7 mouse cellular contexts compared by ENCODE assay signal in the genomic region with DNA sequence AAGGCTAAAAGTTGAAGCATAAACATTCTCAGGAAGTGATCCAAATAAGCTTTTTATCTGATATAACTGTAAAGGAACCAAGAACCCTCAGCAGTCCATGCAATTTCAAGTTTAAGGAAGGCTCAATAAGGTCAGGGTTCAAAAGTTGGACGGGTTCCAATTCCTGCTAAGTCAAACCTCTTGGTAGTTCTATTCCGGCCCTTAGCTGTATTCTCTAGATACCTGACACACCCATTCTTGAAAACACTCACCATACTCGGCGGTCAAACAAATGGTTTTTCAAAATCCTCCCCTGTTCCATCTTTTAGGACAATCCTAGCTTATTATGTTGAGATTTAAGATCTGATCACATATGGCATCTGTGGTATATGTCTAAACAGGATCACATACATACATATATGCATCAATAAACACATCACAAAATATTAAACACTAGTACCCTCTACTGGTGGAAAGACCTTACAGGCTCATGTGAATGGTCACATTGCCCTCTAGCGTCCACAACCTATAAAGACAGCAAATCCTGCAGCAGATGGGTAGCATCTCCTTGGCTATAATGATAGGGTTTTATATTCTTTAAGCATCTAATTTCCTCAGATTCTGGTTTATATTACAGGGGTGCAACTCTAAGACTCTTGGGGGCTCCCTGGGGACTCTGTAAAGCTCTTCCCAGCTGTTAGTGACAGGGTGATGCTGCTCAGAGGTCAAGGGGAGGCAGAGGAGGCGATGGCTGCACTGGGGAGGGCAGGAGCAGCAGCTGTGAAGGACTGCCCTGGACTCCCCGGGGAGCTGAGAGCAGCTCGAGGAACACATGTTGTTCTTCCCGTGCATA. TPM values are rescaled to one million over a fixed set of nuclear protein-coding genes. Genes with fewer than 3 reads are reported as not detected.
DNase-seq lines count a peak whose midpoint lies in the region; ATAC-seq and TF ChIP-seq lines count a peak whose summit lies in the region.

No protein-coding gene starts in this region.

- no peaks in the 10 kb centered on the region for H3K4me1 ChIP-seq in intestine, postnatal 0 days (replicated peaks; ENCODE audit: control insufficient read depth, insufficient read depth, low read length)
- no peaks in the 10 kb centered on the region for H3K4me1 ChIP-seq in midbrain, embryonic 11.5 days (ENCODE audit: control insufficient read depth, insufficient read depth, low read length)

- H3K4me2 ChIP-seq in intestine, postnatal 0 days (replicated peaks; ENCODE audit: low read depth): no peak overlapping the region
- no peak overlapping the region for H3K4me2 ChIP-seq in midbrain, embryonic 11.5 days

- peak; percentile 33 for ATAC-seq in intestine, postnatal 0 days
- peak; percentile 90 for ATAC-seq in midbrain, embryonic 11.5 days (ENCODE audit: low FRiP score)

- no peak overlapping the region for H3K4me3 ChIP-seq in intestine, postnatal 0 days (ENCODE audit: low read depth, low read length)
- no peak overlapping the region for H3K4me3 ChIP-seq in midbrain, embryonic 11.5 days (ENCODE audit: low read depth, low read length)

- H3K9me3 ChIP-seq in intestine, postnatal 0 days (ENCODE audit: control insufficient read depth): no peaks in the 10 kb centered on the region
- H3K9me3 ChIP-seq in midbrain, embryonic 11.5 days (ENCODE audit: control insufficient read depth, low read length): no peaks in the 10 kb centered on the region

- no peak overlapping the region for H3K27ac ChIP-seq in intestine, postnatal 0 days (ENCODE audit: low read depth, low read length)
- no peak overlapping the region for H3K27ac ChIP-seq in midbrain, embryonic 11.5 days (ENCODE audit: low read depth, low read length)

- intact Hi-C loops in left cerebral cortex, postnatal 36 days (cut with DNase I): loop anchor here (2.0 to 10.0 kb wide), 4 partner anchors 97 to 549 kb away; partner anchors contain the start of genes Cyb5rl, Lexm, Mrpl37 and Ssbp3

- 47% methylated on average over 9 of the region's 9 CpGs for WGBS in intestine, postnatal 0 days
- 51% methylated on average over 9 of the region's 9 CpGs for WGBS in midbrain, embryonic 11.5 days

- peak; percentile 99 for TF ChIP-seq CTCF in intestine, postnatal 0 days (IDR thresholded peaks at IDR 0.05; ENCODE audit: low read depth)

- no peaks in the 10 kb centered on the region for H3K27me3 ChIP-seq in intestine, postnatal 0 days (replicated peaks; ENCODE audit: control insufficient read depth, insufficient read depth, low read length)
- no peaks in the 10 kb centered on the region for H3K27me3 ChIP-seq in midbrain, embryonic 11.5 days (ENCODE audit: control insufficient read depth, insufficient read depth, low read length)

- peaks cover 23% of the 10 kb centered on the region for H3K36me3 ChIP-seq in intestine, postnatal 0 days (ENCODE audit: control insufficient read depth, insufficient read depth)
- H3K36me3 ChIP-seq in midbrain, embryonic 11.5 days (ENCODE audit: control insufficient read depth, insufficient read depth, low read length): 0 out of 2 replicates have a peak, but pooled peaks cover 2% of the 10 kb centered on the region

- no peak overlapping the region for H3K9ac ChIP-seq in intestine, postnatal 0 days (ENCODE audit: low read depth, low read length)
- no peak overlapping the region for H3K9ac ChIP-seq in midbrain, embryonic 11.5 days (ENCODE audit: low read length)

- peak; percentile 83 for DNase-seq in adipocyte (ENCODE audit: low spot score)
- peak; percentile 76 to 84 for DNase-seq in cerebellum, postnatal 25 days
- peak; percentile 79 for DNase-seq in gastrocnemius, adult 18-20 months (ENCODE audit: low spot score)
- peak; percentile 58 to 73 for DNase-seq in left cerebral cortex, postnatal 36 days (ENCODE audit: low spot score in 2 of 2)
- peak; percentile 95 for DNase-seq in midbrain, embryonic 11.5 days (ENCODE audit: low spot score, missing footprints)
- DNase-seq in right cerebral cortex, postnatal 25 days: peak; percentile 57

RNA-seq across cellular contexts. Expression of gene Tmem59, which starts 14.2 kb away (rescaled TPM):
- total RNA-seq in gastrocnemius, adult 18-20 months (2021): 10 to 100 TPM; 74.4 to 89.6 TPM
- polyA plus RNA-seq in intestine, postnatal 0 days (2015; fragmentation: Nextera tagmentation; extraction: Ambion mirVana): 560 and 584 TPM in 2 replicates
- 100 to 1,000 TPM; 192 to 236 TPM for total RNA-seq in left cerebral cortex, postnatal 36 days (2021)
- polyA plus RNA-seq in midbrain, embryonic 11.5 days (2014; fragmentation: Nextera tagmentation; extraction: Ambion mirVana): 344 and 384 TPM in 2 replicates

RNA-seq across cellular contexts. Expression of gene Tceanc2, which starts 14.9 kb away (rescaled TPM):
- total RNA-seq in gastrocnemius, adult 18-20 months (2021): 10 to 100 TPM; 10.9 to 13.0 TPM
- 16.6 and 17.7 TPM in 2 replicates for polyA plus RNA-seq in intestine, postnatal 0 days (2015; fragmentation: Nextera tagmentation; extraction: Ambion mirVana)
- total RNA-seq in left cerebral cortex, postnatal 36 days (2021): 10 to 100 TPM; 15.0 to 20.8 TPM
- polyA plus RNA-seq in midbrain, embryonic 11.5 days (2014; fragmentation: Nextera tagmentation; extraction: Ambion mirVana): 22.8 and 25.2 TPM in 2 replicates

RNA-seq across cellular contexts. Expression of gene Ldlrad1, which starts 45.0 kb away (rescaled TPM):
- total RNA-seq in gastrocnemius, adult 18-20 months (2021): not detected
- not detected in 2 replicates for polyA plus RNA-seq in intestine, postnatal 0 days (2015; fragmentation: Nextera tagmentation; extraction: Ambion mirVana)
- not detected for total RNA-seq in left cerebral cortex, postnatal 36 days (2021)
- not detected in 2 replicates for polyA plus RNA-seq in midbrain, embryonic 11.5 days (2014; fragmentation: Nextera tagmentation; extraction: Ambion mirVana)
